Mouse (Mus musculus): ENCODE measurements around the gene Klhdc8a.

Klhdc8a gene

GRCm38 (mm10) chr1:132317413-132317812, 19.0 kb downstream of the Klhdc8a start:
- in situ Hi-C loops (cut with MboI, MseI): no loop called here

- in situ Hi-C loops (cut with MboI, MseI): no loop called here
Measured at GRCm38 (mm10) chr1:132317894-132318863, 19.8 kb downstream of the Klhdc8a start.

GRCm38 (mm10) chr1:132319242-132319641, 20.8 kb downstream of the Klhdc8a start:
- in situ Hi-C loops (cut with MboI, MseI): no loop called here

GRCm38 (mm10) chr1:132321821-132322580, 23.6 kb downstream of the Klhdc8a start:
- in situ Hi-C loops (cut with MboI, MseI): no loop called here

GRCm38 (mm10) chr1:132322711-132323542, 24.5 kb downstream of the Klhdc8a start:
- in situ Hi-C loops (cut with MboI, MseI): no loop called here

- in situ Hi-C loops (cut with MboI, MseI): no loop called here
Measured at GRCm38 (mm10) chr1:132326777-132327176, 28.4 kb downstream of the Klhdc8a start.

GRCm38 (mm10) chr1:132327477-132327876, 29.1 kb downstream of the Klhdc8a start:
- in situ Hi-C loops (cut with MboI, MseI): no loop called here

GRCm38 (mm10) chr1:132328565-132328964, 30.1 kb downstream of the Klhdc8a start:
- in situ Hi-C loops (cut with MboI, MseI): no loop called here

GRCm38 (mm10) chr1:132329656-132330055, 31.2 kb downstream of the Klhdc8a start:
- in situ Hi-C loops (cut with MboI, MseI): no loop called here

- in situ Hi-C loops (cut with MboI, MseI): no loop called here
Measured at GRCm38 (mm10) chr1:132330397-132330796, 32.0 kb downstream of the Klhdc8a start.

GRCm38 (mm10) chr1:132331283-132331682, 32.9 kb downstream of the Klhdc8a start:
- in situ Hi-C loops (cut with MboI, MseI): no loop called here

- in situ Hi-C loops (cut with MboI, MseI): no loop called here
Measured at GRCm38 (mm10) chr1:132333201-132333600, 34.8 kb downstream of the Klhdc8a start.

- in situ Hi-C loops (cut with MboI, MseI): no loop called here
Measured at GRCm38 (mm10) chr1:132333675-132334141, 35.3 kb downstream of the Klhdc8a start.

- in situ Hi-C loops (cut with MboI, MseI): no loop called here
Measured at GRCm38 (mm10) chr1:132334178-132334801, 35.9 kb downstream of the Klhdc8a start.

GRCm38 (mm10) chr1:132335378-132335965, 37.0 kb downstream of the Klhdc8a start:
- in situ Hi-C loops (cut with MboI, MseI): no loop called here

- in situ Hi-C loops (cut with MboI, MseI): no loop called here
Measured at GRCm38 (mm10) chr1:132336921-132337320, 38.5 kb downstream of the Klhdc8a start.

- in situ Hi-C loops (cut with MboI, MseI): no loop called here
Measured at GRCm38 (mm10) chr1:132338027-132338660, 39.7 kb downstream of the Klhdc8a start.

- in situ Hi-C loops (cut with MboI, MseI): no loop called here
Measured at GRCm38 (mm10) chr1:132341731-132342501, 43.5 kb downstream of the Klhdc8a start.

GRCm38 (mm10) chr1:132342518-132342917, 44.1 kb downstream of the Klhdc8a start:
- in situ Hi-C loops (cut with MboI, MseI): no loop called here
